Mouse (Mus musculus): ENCODE data around the gene Ilkap. TPM values are rescaled to one million over a fixed set of nuclear protein-coding genes. Genes with fewer than 3 reads are reported as not detected.
A peak's percentile ranks its signal among the peaks of the same experiment; 100 is the strongest.

Ilkap gene
- polyA plus RNA-seq, 1 experiment from 2014 or later: 57.6 TPM

- H3K9ac ChIP-seq (ENCODE audit: low read depth, low read length): no peak overlapping the region
Observed at GRCm38 (mm10) chr1:91411631-91412285, 13.1 kb upstream of the Ilkap start.

GRCm38 (mm10) chr1:91407819-91408218 lies 9.2 kb upstream of the Ilkap start:
- no peak for ATAC-seq (ENCODE audit: low read depth)
- Histone ChIP-seq H3K4me1 (ENCODE audit: control insufficient read depth, low read depth, low read length) (peaks cover 3% of the 10 kb centered on the region), H3K36me3 (ENCODE audit: control insufficient read depth, insufficient read depth) (no peaks in the 10 kb centered on the region), H3K9ac (ENCODE audit: low read depth, low read length) (no peak overlapping the region), H3K27me3 (ENCODE audit: control insufficient read depth, insufficient read depth, low read depth, low read length) (peaks cover 4% of the 10 kb centered on the region; the same call in 1 of the 2 replicates), H3K4me2 (ENCODE audit: low read depth, low read length) (no peak overlapping the region), H3K9me3 (replicated peaks; ENCODE audit: control insufficient read depth, low read length) (no peaks in the 10 kb centered on the region), H3K4me3 (ENCODE audit: low read depth, low read length) (no peak overlapping the region), H3K27ac (ENCODE audit: low read length) (no peak overlapping the region)
- 57% methylated on average over 4 of the region's 4 CpGs for WGBS (ENCODE audit: insufficient replicate concordance)

More at GRCm38 (mm10) chr1:91411631-91412285, 13.1 kb upstream of the Ilkap start:
- Histone ChIP-seq H3K9me3 (replicated peaks; ENCODE audit: control insufficient read depth, low read length) (no peaks in the 10 kb centered on the region), H3K27ac (ENCODE audit: low read length) (no peak overlapping the region), H3K4me3 (ENCODE audit: low read depth, low read length) (peak overlapping the region; percentile 78; the same call in 1 of the 2 replicates), H3K4me2 (ENCODE audit: low read depth, low read length) (peak overlapping the region; percentile 94), H3K36me3 (ENCODE audit: control insufficient read depth, insufficient read depth) (no peaks in the 10 kb centered on the region), H3K27me3 (ENCODE audit: control insufficient read depth, insufficient read depth, low read depth, low read length) (peaks cover 4% of the 10 kb centered on the region; the same call in 1 of the 2 replicates), H3K4me1 (ENCODE audit: control insufficient read depth, low read depth, low read length) (peaks cover 13% of the 10 kb centered on the region)
- 65% methylated on average over 8 of the region's 8 CpGs for WGBS (ENCODE audit: insufficient replicate concordance)
- ATAC-seq (ENCODE audit: low read depth): no peak

DNA sequence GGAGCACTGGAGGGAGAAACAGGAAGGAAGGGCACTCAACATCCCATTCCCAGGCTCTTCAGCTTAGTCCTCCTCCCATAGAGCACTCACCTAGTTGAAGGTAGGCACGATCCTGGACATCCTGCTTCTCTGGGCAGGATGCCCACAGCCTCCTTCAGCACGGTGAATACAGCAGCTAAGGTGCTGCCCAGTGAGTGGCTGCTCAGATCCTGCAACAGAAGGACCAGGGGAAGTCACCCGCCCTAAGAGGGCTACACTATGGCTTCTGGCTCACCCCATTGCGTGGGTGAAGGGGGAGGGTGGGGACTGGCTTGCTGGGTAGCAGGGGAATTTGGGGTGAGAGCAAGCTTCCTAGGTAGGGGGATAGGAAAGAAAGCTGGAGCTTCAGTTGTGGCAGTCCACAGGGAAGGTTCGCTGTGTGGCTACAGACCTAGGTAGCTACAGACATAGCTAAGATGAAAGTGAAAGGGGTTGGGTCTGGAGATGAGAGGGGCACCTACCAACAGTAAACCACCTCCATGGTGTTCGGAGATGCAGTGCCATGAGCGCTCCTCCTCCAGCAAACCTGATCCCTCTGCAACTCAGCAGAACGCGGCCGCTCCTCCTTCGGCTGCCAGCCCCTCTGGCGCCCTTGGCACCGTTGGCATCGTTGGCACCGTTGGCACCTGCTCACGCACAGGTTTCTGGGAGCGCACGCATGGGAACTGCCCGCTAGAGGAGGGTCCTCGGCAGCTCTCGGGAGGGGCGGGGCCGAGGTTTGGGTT lies 7.0 kb upstream of the Ilkap start:
- Histone ChIP-seq H3K27ac (ENCODE audit: low read length) (no peak overlapping the region), H3K36me3 (ENCODE audit: control insufficient read depth, insufficient read depth) (no peaks in the 10 kb centered on the region), H3K9ac (ENCODE audit: low read depth, low read length) (no peak overlapping the region), H3K4me2 (ENCODE audit: low read depth, low read length) (no peak overlapping the region), H3K4me1 (ENCODE audit: control insufficient read depth, low read depth, low read length) (no peaks in the 10 kb centered on the region), H3K27me3 (ENCODE audit: control insufficient read depth, insufficient read depth, low read depth, low read length) (no peaks in the 10 kb centered on the region), H3K4me3 (ENCODE audit: low read depth, low read length) (no peak overlapping the region), H3K9me3 (replicated peaks; ENCODE audit: control insufficient read depth, low read length) (no peaks in the 10 kb centered on the region)
- WGBS (ENCODE audit: insufficient replicate concordance): 47% methylated on average over 23 of the region's 23 CpGs
- no peak for ATAC-seq (ENCODE audit: low read depth)

- H3K36me3 ChIP-seq (ENCODE audit: control insufficient read depth, insufficient read depth): no peaks in the 10 kb centered on the region
- no peak overlapping the region for H3K4me3 ChIP-seq (ENCODE audit: low read depth, low read length)
- H3K9me3 ChIP-seq (replicated peaks; ENCODE audit: control insufficient read depth, low read length): no peaks in the 10 kb centered on the region
- no peaks in the 10 kb centered on the region for H3K27me3 ChIP-seq (ENCODE audit: control insufficient read depth, insufficient read depth, low read depth, low read length)
- no peak overlapping the region for H3K4me2 ChIP-seq (ENCODE audit: low read depth, low read length)
- H3K9ac ChIP-seq (ENCODE audit: low read depth, low read length): no peak overlapping the region
- no peak for ATAC-seq (ENCODE audit: low read depth)
- H3K4me1 ChIP-seq (ENCODE audit: control insufficient read depth, low read depth, low read length): no peaks in the 10 kb centered on the region
- 13% methylated on average over 1 of the region's 1 CpGs for WGBS (ENCODE audit: insufficient replicate concordance)
- H3K27ac ChIP-seq (ENCODE audit: low read length): no peak overlapping the region
Observed at GRCm38 (mm10) chr1:91404976-91405375, 6.4 kb upstream of the Ilkap start.

GRCm38 (mm10) chr1:91397927-91398259 lies 722 bp downstream of the Ilkap start:
- H3K36me3 ChIP-seq (ENCODE audit: control insufficient read depth, insufficient read depth): peaks cover 10% of the 10 kb centered on the region
- H3K4me3 ChIP-seq (ENCODE audit: low read depth, low read length): peak overlapping the region; percentile 93
- no peaks in the 10 kb centered on the region for H3K27me3 ChIP-seq (ENCODE audit: control insufficient read depth, insufficient read depth, low read depth, low read length)
- 2% methylated on average over 12 of the region's 12 CpGs for WGBS (ENCODE audit: insufficient replicate concordance)
- peak overlapping the region; percentile 95 for H3K9ac ChIP-seq (ENCODE audit: low read depth, low read length)
- H3K4me2 ChIP-seq (ENCODE audit: low read depth, low read length): peak overlapping the region; percentile 84
- peak overlapping the region; percentile 86 for H3K27ac ChIP-seq (ENCODE audit: low read length)
- ATAC-seq (ENCODE audit: low read depth): no peak
- H3K4me1 ChIP-seq (ENCODE audit: control insufficient read depth, low read depth, low read length): peaks cover 19% of the 10 kb centered on the region
- H3K9me3 ChIP-seq (replicated peaks; ENCODE audit: control insufficient read depth, low read length): no peaks in the 10 kb centered on the region

DNA sequence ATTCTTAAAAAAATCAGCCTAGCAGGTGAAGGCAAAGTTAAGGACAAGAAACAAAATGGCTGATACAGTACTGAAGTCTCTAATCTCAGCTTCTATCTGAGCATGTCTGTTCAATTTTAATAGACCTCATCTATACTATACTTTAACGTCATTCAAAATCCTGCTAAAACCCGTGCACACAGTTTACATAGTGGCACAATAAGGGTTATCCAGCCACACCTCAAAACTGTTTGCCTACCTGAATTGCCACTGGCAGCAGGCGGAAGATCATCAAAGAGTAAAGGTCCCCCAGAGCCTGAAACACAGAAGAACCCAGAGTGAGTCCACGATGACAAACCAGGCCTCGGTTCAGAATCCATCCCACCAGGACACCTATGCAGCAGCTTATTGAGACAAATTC lies 8.2 kb downstream of the Ilkap start:
- no peak for ATAC-seq (ENCODE audit: low read depth)
- Histone ChIP-seq H3K9ac (ENCODE audit: low read depth, low read length) (no peak overlapping the region), H3K4me1 (ENCODE audit: control insufficient read depth, low read depth, low read length) (no peaks in the 10 kb centered on the region; the same call in 1 of the 2 replicates), H3K4me3 (ENCODE audit: low read depth, low read length) (no peak overlapping the region), H3K27ac (ENCODE audit: low read length) (no peak overlapping the region), H3K36me3 (ENCODE audit: control insufficient read depth, insufficient read depth) (peaks cover 47% of the 10 kb centered on the region), H3K9me3 (replicated peaks; ENCODE audit: control insufficient read depth, low read length) (no peaks in the 10 kb centered on the region), H3K4me2 (ENCODE audit: low read depth, low read length) (no peak overlapping the region), H3K27me3 (ENCODE audit: control insufficient read depth, insufficient read depth, low read depth, low read length) (no peaks in the 10 kb centered on the region)
- 84% methylated on average over 5 of the region's 5 CpGs for WGBS (ENCODE audit: insufficient replicate concordance)

GRCm38 (mm10) chr1:91381091-91381471 lies 17.5 kb downstream of the Ilkap start:
- no peaks in the 10 kb centered on the region for H3K4me1 ChIP-seq (ENCODE audit: control insufficient read depth, low read depth, low read length)
- peaks cover 68% of the 10 kb centered on the region for H3K36me3 ChIP-seq (ENCODE audit: control insufficient read depth, insufficient read depth)
- no peaks in the 10 kb centered on the region for H3K9me3 ChIP-seq (replicated peaks; ENCODE audit: control insufficient read depth, low read length)
- no peak overlapping the region for H3K4me3 ChIP-seq (ENCODE audit: low read depth, low read length)
- H3K27me3 ChIP-seq (ENCODE audit: control insufficient read depth, insufficient read depth, low read depth, low read length): no peaks in the 10 kb centered on the region
- H3K27ac ChIP-seq (ENCODE audit: low read length): no peak overlapping the region
- ATAC-seq (ENCODE audit: low read depth): no peak
- 82% methylated on average over 4 of the region's 4 CpGs for WGBS (ENCODE audit: insufficient replicate concordance)
- no peak overlapping the region for H3K9ac ChIP-seq (ENCODE audit: low read depth, low read length)
- no peak overlapping the region for H3K4me2 ChIP-seq (ENCODE audit: low read depth, low read length)

GRCm38 (mm10) chr1:91380453-91381090 lies 18.0 kb downstream of the Ilkap start:
- Histone ChIP-seq H3K4me3 (ENCODE audit: low read depth, low read length) (no peak overlapping the region), H3K4me2 (ENCODE audit: low read depth, low read length) (no peak overlapping the region), H3K4me1 (ENCODE audit: control insufficient read depth, low read depth, low read length) (no peaks in the 10 kb centered on the region), H3K9ac (ENCODE audit: low read depth, low read length) (no peak overlapping the region), H3K9me3 (replicated peaks; ENCODE audit: control insufficient read depth, low read length) (no peaks in the 10 kb centered on the region), H3K27me3 (ENCODE audit: control insufficient read depth, insufficient read depth, low read depth, low read length) (no peaks in the 10 kb centered on the region), H3K27ac (ENCODE audit: low read length) (no peak overlapping the region), H3K36me3 (ENCODE audit: control insufficient read depth, insufficient read depth) (peaks cover 70% of the 10 kb centered on the region)
- 61% methylated on average over 7 of the region's 7 CpGs for WGBS (ENCODE audit: insufficient replicate concordance)
- peak; percentile 41; the same call in 1 of the 2 replicates for ATAC-seq (ENCODE audit: low read depth)

- peaks cover 17% of the 10 kb centered on the region for H3K4me1 ChIP-seq (ENCODE audit: control insufficient read depth, low read depth, low read length)
- no peak overlapping the region for H3K4me3 ChIP-seq (ENCODE audit: low read depth, low read length)
- peak overlapping the region; percentile 77 for H3K27ac ChIP-seq (ENCODE audit: low read length)
- no peak overlapping the region; the same call in 1 of the 2 replicates for H3K9ac ChIP-seq (ENCODE audit: low read depth, low read length)
- peak overlapping the region; percentile 12; the same call in 1 of the 2 replicates for H3K4me2 ChIP-seq (ENCODE audit: low read depth, low read length)
- H3K27me3 ChIP-seq (ENCODE audit: control insufficient read depth, insufficient read depth, low read depth, low read length): no peaks in the 10 kb centered on the region
- no peaks in the 10 kb centered on the region for H3K9me3 ChIP-seq (replicated peaks; ENCODE audit: control insufficient read depth, low read length)
- peak; percentile 83 for ATAC-seq (ENCODE audit: low read depth)
- peaks cover 57% of the 10 kb centered on the region for H3K36me3 ChIP-seq (ENCODE audit: control insufficient read depth, insufficient read depth)
- 35% methylated on average over 6 of the region's 6 CpGs for WGBS (ENCODE audit: insufficient replicate concordance)
Observed at GRCm38 (mm10) chr1:91373414-91373835, 25.2 kb downstream of the Ilkap start.

Measured in liver, embryonic 16.5 days (tissue).